Mouse (Mus musculus): ENCODE measurements at regions not wholly inside any gene's neighbourhood (a gene's known extent, or its start where the extent isn't known, plus 50 kb on each side); places are given as distances from the start of the nearest gene placed in this dataset.

DNA sequence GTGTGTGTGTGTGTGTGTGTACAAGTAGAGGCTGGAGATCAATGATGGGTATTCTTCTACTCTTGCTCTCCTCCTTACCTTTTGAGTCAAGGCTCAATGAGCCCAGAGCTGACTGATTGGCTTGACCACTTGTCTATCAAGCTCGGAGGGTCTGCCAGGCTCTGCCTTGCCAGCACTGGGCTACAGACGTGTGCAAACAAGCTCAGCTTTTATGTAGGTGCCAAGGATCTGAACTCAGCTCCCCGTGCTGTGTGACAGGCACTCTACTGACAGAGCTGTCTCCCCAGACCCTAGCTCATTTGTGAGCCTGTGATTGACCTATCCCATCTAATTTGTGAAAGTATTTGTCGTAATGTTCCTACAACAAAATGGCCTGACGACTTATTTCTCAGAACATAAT is 54.2 kb upstream of the Cdc42bpa start:
- no peak for DNase-seq

DNA sequence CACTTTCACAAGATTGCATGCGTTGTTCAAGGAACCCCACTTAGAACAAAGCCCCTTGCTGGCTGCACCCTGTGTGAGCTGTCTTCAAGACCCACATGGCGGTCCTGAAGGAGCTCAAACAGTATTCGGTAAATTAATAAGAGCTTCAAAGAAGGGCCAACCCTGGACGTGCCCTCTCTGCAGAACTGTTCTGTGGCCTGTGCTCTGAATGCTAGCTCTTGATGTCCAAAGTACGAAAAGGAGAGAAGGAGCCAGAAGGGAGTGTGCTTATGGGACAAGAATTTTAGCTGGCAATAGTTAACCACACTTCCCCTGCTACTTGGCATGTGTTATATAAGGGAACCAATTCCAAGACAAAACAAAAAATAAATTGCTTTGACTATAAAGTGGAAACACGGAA is 67.6 kb upstream of the Cdc42bpa start:
- DNase-seq, result no peak

DNA sequence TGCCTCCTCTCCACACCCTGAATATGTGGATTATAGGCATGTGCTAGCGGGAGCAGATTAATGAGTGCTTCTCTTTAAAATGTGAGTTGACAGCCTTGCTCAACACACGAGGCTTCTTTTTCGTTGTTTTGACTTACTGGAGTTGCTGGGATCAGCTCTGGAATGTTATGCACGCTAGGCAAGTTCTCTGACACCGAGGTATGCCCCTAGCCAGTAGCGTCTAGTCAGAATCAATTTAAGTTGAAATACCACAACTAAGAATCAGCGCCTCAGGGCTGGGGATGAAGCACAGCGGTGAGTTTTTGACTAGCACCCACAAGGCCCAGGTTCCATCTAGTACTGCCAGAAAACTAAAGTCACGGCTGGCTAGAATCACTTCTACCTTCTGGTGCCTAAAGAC is 72.4 kb upstream of the Cdc42bpa start:
- DNase-seq, result no peak

DNA sequence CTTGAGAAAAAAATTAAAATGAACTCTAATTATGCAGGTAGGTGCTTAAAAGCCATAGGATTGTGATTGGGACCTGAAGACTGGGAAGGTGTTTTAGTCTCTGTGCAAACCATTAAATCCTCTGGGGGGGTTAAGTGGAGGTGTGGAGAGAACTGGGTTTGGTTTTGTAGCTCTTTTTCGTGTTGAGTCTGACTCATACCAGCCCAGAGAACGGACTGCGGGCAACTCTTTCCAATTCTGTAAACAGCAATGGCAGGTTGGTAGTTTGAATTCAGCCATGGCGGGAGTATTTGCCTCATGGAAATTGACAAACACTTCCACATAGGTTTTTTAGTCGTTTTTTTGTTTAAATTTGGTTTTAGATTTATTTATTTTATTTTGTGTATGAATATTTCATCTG is 77.7 kb upstream of the Ahctf1 start:
- DNase-seq, result no peak

DNA sequence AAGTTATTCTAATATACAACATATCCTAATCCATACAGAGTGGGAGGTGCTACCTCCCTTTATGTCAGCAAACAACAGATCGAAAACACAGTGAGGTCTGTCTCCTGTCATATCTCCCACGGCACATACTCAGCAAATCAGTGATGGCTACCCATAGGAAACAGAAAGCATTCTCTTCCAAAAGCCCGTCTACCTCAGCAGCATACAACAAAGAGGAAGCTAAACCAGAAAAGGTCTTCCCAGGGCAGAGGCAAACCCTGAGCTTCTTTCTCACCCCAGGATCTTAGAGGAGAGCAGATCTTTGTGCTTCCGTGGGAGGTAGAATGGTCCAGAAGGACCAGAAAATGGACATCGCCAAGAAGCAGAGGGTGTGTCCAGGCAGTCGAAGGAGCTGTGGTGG is 74.4 kb upstream of the Ahctf1 start:
- no peak for DNase-seq

DNA sequence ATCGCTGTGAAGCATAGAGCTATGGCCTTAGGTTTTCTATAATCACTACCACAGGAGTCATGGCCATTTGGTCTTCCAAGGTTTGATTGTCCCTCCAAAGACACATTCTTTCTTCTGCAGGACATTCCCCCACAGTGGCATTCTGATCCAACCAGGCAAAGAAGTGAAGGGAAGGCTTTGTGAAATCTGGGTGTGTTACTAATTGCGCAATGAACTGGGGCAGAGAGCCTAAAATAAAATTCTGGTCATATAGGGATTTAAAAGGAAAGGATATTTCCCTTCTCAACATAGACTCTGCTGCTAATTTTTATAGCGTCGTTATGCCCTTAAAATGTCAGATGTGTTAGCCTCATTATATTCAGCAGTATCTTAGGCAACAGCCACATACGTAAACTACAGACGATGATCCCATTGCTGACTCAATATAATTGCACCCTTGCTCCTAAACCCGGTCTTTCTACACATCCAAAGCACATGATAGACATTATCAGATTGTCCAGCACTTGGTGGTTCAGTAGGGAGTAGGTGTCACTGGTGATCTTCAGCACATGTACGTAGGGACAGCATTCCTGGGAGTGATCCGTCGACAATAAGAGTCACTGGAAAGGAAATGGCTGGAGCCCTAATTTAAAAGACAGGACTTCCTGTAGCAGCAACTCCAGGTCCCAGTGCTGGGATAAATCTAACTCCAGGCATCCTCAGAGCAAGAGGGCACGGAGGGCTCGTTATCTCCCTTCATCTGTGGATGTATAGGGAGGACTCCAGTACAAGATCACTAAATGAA is 70.5 kb upstream of the Ahctf1 start:
- no peak for DNase-seq

DNA sequence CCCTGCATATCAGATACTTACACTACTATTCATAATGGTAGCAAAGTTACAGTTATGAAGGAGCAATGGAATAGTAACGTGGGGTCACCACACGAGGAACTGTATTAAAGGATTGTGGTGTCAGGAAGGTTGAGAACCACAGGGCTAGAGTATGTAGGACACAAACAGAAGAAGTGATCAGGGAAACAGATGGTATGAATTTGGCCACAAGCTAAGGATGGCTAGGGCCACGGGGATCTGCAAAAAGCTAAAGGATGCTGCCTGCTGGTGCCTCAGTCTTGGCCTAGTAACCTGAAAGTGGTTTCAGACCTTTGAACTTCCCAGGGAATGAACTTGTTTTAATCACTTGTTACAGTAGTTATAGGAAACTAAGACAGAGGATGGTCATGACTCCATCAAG is 68.5 kb upstream of the Ahctf1 start:
- DNase-seq, result no peak

DNA sequence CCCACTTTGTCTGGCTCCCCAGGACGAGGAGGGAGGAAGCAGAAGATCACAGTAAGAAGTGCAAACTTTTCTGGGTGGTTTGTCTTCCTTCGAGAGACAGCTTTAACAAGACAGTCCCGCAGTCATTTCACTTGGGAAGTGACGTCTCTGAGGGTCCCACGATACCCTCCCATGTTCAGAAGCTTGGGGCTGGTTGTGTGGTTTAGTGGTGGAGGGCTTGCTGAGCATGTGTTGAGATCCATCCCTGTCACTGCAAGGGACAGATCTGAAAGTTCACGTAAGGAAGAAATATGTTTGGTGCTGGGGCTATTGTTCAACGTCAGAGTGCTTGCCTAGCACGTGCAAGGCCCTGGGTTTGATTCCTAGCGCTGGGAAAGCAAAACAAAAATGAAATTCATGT is 65.2 kb upstream of the Ahctf1 start:
- no peak for DNase-seq

DNA sequence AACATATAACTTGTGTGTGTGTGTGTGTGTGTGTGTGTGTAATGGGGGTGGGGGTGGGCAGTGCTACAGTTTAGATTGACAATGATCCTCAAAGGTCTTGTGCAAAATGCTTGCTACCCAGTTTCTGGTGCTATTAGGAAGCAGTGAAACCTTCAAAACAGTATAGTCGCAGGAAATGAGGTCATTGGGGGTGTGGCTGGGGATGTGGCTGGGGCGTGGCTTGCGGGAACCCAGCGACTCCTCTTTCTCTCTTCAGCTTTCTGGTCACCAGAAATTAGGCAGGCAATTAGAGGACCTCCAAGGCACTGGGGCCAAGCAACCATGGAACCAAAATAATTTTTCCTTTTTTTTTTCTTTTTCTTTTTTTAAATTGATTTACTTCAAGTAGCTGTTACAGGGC is 64.0 kb upstream of the Ahctf1 start:
- no peak for DNase-seq

DNA sequence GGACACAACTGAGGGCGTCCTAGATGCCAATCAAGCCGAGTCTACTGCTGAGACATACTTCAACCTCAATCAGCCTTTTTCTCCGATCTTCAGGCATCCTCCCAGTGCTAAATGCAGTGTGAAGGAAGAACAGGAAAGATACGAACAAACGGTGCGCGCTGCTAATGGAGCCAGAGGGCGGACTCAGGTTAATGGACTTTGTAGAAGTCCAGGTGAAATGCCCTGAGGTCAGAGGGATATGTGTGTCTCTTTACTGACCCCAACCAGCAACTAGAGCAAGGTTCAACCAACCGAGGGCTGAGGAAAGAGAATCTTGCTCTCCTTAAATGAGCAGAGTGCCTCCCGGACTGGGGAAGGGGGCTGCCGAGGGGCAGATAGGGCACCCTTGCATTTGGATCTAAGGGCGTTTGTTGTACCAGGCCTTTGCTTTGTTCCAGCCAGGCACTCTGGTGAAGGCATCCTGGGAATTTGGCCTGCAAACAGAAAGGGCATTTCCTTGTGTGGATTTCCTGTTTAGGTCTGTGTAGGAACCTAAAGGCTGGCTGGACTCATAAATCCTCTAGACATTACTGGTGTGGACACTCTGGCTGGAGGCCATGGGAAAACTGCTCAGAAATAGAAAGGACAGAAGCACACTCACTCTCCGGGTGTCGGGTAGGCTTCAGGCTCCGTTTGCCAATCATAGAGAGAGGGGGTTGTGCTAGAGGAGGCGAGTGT is 62.7 kb upstream of the Ahctf1 start:
- no peak for DNase-seq

DNA sequence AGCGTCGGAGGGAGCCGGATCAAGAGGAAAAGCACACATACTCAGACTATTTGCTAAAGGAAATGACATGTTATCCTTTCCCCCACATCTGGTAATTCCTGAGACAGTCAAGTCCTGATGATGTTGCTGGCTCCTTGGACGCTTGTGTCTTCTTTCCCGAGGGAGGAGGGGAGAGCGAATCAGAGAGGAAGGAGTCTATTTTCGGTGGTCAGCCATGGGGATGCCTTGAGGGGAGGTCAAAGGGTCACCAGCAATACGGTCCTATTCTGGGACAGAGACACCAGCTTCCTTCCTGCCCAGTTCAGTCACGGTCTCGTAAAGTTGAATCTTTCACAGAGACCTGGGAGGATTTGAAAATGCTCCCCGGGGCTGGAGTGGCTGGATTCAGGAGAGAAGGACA is 62.1 kb upstream of the Ahctf1 start:
- DNase-seq, result no peak

DNA sequence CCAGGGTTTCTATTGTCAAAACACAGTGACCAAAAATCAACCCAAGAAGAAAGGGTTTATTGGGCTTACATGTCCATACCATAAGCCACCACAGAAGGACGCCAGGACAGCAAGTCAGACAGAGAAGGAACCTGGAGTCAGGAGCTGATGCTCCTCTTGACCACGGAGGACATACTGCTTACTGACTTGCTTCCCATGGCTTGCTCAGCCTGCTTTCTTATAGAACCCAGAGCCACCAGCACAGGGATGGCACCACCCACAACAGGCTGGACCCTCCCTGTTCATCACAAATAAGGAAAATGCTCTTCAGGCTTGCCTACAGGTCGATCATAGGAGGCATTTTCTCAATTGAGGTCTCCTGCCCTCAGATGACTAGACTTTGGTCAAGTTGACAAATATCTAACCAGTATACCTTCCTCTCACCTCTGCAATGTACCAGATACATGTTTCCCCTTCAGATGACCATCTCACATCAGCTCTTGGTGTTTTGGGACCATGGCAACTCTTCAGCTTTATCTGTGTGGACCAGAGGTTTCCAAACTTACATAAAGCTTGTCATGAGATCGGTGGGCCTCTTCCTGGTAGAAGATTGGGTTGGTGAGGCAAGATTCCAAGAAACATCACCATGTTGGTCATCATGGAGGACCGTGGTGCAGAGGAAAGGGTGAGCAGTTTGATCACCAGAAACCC is 61.2 kb upstream of the Ahctf1 start:
- no peak for DNase-seq

DNA sequence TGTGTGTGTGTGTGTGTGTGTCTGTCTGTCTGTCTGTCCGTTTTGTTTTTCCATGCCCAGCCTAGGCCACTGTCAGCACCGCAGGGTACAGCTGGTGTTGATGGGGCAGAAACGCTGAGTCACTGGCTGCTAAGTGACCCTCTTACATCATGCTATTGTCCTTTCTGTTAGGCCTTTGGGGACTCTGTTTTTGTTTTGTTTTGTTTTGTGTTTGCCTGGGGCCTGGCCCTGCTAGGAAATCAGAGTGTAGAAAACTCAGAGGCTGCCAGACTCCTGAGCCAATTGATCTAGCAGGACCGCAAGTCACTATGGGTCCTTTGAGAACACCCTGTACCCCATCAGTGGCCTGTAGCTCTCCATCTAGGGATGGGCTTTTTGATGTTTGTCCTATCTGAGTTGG is 59.9 kb upstream of the Ahctf1 start:
- DNase-seq, result no peak

DNA sequence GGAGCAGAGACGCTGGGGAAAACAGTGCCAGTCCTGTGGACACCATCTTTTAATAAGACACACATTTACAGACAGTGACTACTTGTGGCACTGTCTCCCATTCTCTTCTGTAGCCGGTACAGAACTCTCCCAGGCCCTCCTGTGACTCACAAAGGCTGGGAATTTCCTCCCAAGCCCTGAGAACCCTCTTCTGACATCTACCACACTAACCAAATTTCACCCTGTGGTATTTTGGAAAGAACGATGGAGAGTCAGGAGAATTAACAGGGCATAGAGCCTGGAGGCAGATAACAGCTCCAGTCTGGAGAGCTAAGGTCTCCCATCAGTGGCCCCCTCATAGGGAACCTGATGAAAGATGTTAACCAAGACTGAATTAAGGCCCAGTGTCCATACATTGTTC is 59.5 kb upstream of the Ahctf1 start:
- no peak for DNase-seq

DNA sequence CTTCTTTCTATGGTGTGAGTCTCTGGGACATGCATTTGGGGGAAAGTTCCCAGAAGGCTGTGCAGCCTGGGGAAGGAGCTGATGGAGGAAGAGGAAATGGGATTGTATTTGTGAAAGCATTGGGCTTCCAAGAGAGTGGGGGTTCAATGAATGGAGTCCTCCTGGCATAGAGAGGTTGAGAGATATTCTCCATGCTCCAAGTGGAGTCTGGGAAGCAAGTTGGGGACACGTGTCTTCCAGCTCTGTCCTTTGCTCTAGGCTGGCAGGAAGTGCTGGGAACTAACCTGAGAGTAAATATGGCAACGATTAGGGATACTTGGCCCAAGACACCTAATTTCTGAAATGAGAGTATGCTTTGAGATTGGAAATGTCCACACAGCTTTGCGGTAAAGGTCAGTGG is 58.3 kb upstream of the Ahctf1 start:
- no peak for DNase-seq

DNA sequence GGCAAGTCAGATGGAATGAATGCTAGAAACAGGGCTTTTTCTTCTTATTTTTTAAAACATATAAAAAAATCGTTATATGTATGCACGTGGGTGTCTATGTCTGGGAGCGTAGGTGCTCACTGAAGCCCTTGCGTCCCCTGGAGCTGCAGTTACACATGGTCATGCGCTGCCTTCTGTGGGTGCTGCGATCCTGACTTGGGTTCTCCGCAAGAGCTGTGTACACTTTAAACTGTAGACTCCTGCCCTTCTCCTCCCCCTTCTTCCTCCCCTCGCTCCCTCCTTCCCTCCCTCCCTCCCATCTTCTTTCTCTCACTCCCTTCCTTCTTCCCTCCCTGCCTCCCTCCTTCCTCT is 56.0 kb upstream of the Ahctf1 start:
- no peak for DNase-seq

DNA sequence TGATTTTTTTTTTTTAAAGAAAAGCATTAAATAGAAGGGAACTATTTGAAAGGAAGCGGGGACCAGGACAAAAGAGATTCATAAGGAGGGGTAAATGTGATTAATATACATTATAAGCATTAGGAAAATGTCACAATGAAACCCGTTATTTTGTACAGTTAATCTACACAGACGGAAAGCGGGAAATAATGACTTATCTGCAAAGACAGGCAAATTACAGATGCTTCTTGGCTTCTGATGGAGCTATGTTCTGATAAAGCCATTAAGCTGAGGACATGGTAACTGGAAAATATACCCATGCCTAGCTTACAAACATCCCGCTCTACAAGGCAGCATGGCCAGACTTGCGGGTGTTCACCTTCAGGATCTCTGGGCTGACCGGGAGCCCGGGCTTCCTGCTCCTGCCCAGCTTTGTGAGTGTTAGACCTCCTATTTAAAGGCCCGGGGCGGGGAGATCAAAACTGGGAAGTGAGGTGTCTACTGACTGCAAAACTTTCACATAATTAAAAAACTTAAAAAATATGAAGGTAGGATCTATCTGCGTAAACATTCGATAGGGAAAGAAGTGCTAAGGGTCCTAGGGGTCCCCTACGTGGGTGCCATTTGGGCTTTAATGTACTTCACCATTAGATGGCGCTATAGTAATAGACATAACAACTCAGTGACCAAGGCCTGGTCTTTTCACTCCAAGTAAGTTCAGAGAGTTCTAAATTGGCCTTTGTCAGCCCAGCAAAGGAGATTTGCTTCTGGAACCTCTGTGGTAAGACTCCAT is 55.5 kb upstream of the Ahctf1 start:
- peak; percentile 56 to 82 for DNase-seq

DNA sequence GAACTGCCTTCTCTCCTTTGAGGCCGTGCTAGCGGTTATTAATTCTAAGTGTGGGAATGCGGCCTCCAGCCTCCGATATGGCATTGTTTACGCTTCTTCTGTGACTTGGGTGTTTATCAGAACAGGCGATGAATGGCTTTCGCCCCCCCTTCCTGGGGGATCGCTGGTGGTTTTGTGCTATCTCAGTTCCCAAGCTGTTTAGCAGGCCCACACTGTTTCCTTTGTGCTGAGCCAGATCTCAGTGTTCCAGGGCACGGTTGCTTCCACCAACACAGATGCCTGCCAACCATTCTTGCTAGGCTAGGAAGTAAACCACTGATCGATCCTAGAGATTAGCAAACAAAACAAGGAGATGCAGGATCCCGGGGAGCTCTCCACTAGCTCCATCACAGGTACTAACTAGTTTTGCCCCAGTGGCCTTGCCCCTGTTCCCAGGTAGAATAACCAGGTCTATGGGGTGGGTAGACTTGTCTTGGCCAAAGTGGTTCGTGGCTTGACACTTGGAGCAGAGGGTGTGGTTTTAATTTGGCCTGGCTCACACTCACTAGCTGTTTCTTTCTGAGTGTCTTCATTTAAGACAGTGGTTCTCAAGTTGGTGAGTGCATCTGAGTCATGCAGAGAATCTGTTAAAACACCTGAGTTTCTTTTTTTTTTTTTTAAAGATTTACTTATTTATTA is 50.9 kb upstream of the Ahctf1 start:
- no peak for DNase-seq

All from cerebellum, postnatal 10 days (tissue).